Mouse (Mus musculus) limb, embryonic 14.5 days (tissue): ENCODE data around the gene Mc3r. TPM values are rescaled to one million over a fixed set of nuclear protein-coding genes. Genes with fewer than 3 reads are reported as not detected.

ENCODE experiments used
- ATAC-seq: fragments of 200-750 bp; cut with Nextera tagmentation; 2 replicates; pipeline ENCODE4 v1.8.0; 2017; ENCODE audit warnings: low read depth, moderate number of reproducible peaks, moderate TSS enrichment; ENCODE audit not compliant: low FRiP score
- DNase-seq: peaks from one replicate; pipeline ENCODE4 v3.0.0-alpha.2; 2015; ENCODE audit warnings: low spot score
- H3K27ac ChIP-seq: fragments of 300-500 bp; sonication (generic); replicated peaks from 2 replicates; pipeline ENCODE4 v1.5.1; 2014; ENCODE audit warnings: low read depth, mild to moderate bottlenecking, low read length, moderate library complexity, mixed read lengths
- H3K27me3 ChIP-seq: fragments of 300-500 bp; sonication (generic); 2 replicates; pipeline ENCODE4 v1.6.1; 2014; ENCODE audit warnings: low read length, mixed read lengths; ENCODE audit not compliant: control insufficient read depth, insufficient read depth
- H3K36me3 ChIP-seq: fragments of 300-500 bp; sonication (generic); 2 replicates; pipeline ENCODE4 v1.6.1; 2014; ENCODE audit warnings: mild to moderate bottlenecking, low read length, moderate library complexity, mixed read lengths; ENCODE audit not compliant: control insufficient read depth, insufficient read depth
- H3K4me1 ChIP-seq: fragments of 300-500 bp; sonication (generic); 2 replicates; pipeline ENCODE4 v1.6.1; 2014; ENCODE audit warnings: antibody characterized with exemption, low read length, mixed read lengths; ENCODE audit not compliant: control insufficient read depth, insufficient read depth
- H3K4me2 ChIP-seq: fragments of 300-500 bp; sonication (generic); replicated peaks from 2 replicates; pipeline ENCODE4 v1.6.1; 2014; ENCODE audit warnings: low read depth, mild to moderate bottlenecking, low read length, moderate library complexity; ENCODE audit not compliant: severe bottlenecking
- H3K4me3 ChIP-seq: fragments of 300-500 bp; sonication (generic); replicated peaks from 2 replicates; pipeline ENCODE4 v1.5.1; 2014; ENCODE audit warnings: low read length
- H3K9ac ChIP-seq: fragments of 300-500 bp; sonication (generic); 2 replicates; pipeline ENCODE4 v1.6.1; 2014; ENCODE audit warnings: mild to moderate bottlenecking, low read depth, low read length, moderate library complexity; ENCODE audit not compliant: severe bottlenecking
- H3K9me3 ChIP-seq: fragments of 300-500 bp; sonication (generic); 2 replicates; pipeline ENCODE4 v1.6.1; 2016; ENCODE audit warnings: low read length; ENCODE audit not compliant: control insufficient read depth
- POLR2A ChIP-seq: fragments of 200-500 bp; IDR thresholded peaks from 2 replicates; pipeline ENCODE4 v1.8.0; 2012; ENCODE audit warnings: inconsistent platforms, mild to moderate bottlenecking, moderate library complexity, borderline replicate concordance; ENCODE audit not compliant: insufficient read depth, insufficient read length; ENCODE audit errors: extremely low read depth
- WGBS: fragments of 180-500 bp; shearing (Covaris S2); extraction: QIAGEN DNeasy Blood & Tissue Kit; methylation state at CpG from one replicate; pipeline ENCODE4 v1.1.7; 2014; 5-methylcytosine and 5-hydroxymethylcytosine counted together
- polyA plus RNA-seq, 2 experiments: library from polyadenylated mRNA; depleted of rRNA in 1 of 2; stranded (reverse) in 1 of 2; unstranded in 1 of 2; fragments of >200 nt; fragmentation: Nextera tagmentation in 1 of 2; extraction: Ambion mirVana in 1 of 2; gene quantifications; 2 replicates each; pipeline versions ENCODE4 v1.2.1 to v1.2.3; 2012 to 2014

Mc3r gene
- polyA plus RNA-seq, 2 experiments: 0.18 TPM; not detected in 1

GRCm38 (mm10) chr2:172291025-172291424 is 42.7 kb downstream of the Mc3r start:
- TF ChIP-seq POLR2A: no peak
- Histone ChIP-seq H3K9ac (no peak overlapping the region), H3K4me3 (no peak overlapping the region), H3K27me3 (no peaks in the 10 kb centered on the region), H3K9me3 (no peaks in the 10 kb centered on the region), H3K4me2 (no peak overlapping the region), H3K4me1 (no peaks in the 10 kb centered on the region), H3K36me3 (no peaks in the 10 kb centered on the region), H3K27ac (no peak overlapping the region)
- 84% methylated on average over 7 of the region's 7 CpGs for WGBS
- ATAC-seq: no peak
- no peak for DNase-seq

DNA sequence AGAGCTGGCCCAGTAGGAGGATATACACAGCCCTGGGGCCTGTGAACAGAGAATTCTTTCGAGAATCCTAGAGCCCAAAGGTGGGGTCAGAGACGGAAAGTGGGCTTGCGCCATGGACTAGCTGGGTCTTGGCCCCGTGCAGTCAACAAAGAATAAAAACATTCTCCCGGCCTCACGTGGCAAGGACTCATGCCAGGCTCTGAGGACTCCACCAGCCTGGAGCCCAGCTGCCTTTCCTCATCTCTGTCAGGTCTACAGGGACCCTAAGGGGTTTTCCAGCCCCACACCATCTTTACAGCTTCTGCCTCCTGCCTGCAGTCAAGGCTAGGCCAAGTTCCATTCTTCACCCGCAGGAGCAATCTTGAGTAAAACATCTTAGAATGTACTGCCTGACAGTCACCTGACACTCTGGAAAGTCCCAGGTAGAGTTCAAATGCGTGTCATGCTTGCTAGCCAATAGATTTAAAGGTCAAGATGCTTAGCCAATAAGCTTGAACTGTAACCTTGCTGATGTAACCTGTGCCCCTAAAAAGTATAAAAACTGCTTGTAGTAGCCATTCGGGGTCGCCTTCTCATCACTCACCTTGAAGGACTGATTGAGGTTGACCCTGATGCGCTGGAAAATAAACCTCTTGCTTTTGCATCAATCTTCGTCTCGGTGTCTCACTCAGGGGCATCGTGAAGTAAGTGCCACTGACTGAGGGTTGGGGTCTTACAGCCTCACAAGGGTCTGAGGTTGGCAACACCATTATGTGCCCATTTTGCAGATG is 43.6 kb downstream of the Mc3r start:
- H3K4me1 ChIP-seq: no peaks in the 10 kb centered on the region
- no peak for TF ChIP-seq POLR2A
- no peak overlapping the region for H3K27ac ChIP-seq
- no peaks in the 10 kb centered on the region for H3K9me3 ChIP-seq
- DNase-seq: no peak
- no peaks in the 10 kb centered on the region for H3K27me3 ChIP-seq
- H3K9ac ChIP-seq: no peak overlapping the region
- no peak overlapping the region for H3K4me3 ChIP-seq
- WGBS: 84% methylated on average over 14 of the region's 14 CpGs
- H3K36me3 ChIP-seq: no peaks in the 10 kb centered on the region
- H3K4me2 ChIP-seq: no peak overlapping the region
- no peak for ATAC-seq

DNA sequence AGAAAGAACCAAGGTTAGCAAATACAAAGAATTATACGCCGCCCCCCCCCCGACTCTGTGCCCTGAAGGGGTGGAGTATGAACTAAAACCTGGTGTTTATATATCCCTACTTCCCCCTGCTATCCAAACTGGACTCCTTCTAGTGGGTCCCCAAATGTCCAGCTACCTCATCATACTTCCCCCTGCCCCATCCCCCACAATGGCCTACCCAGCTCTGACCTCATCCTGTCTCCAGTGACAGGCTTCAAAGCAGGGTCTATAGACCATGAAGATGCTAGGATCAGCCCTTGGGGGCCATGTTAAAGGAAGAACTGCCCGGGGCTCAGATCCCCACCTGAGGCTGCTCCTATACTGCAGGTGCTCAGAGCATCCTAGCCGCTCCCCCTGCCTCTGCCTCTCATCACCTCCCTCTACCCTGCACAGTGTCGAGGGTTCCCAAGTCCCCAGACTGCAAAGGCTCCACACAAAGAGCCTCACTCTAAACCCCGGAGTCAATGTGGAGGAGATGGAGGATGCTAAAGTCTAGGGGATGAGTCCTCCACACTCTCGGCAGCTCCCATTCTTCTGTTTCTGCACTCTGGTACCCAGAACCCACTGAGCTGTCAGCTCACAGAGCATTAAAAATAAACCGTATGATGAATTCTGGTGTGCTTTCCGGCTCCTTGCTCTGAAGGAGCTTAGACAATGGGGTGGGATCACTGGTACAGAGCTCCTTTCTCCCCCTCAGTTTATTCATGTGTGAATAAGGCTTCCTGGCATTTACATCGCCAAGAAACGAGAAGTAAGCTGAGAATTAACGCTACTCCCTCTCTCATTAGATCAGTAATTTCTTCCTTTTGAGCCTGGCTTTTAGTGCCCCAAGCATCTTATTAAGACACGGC is 44.5 kb downstream of the Mc3r start:
- H3K27me3 ChIP-seq: no peaks in the 10 kb centered on the region
- H3K9ac ChIP-seq: no peak overlapping the region
- no peak overlapping the region for H3K27ac ChIP-seq
- H3K4me1 ChIP-seq: no peaks in the 10 kb centered on the region
- ATAC-seq (no peak), DNase-seq (no peak)
- TF ChIP-seq POLR2A: no peak
- WGBS: 72% methylated on average over 14 of the region's 14 CpGs
- H3K4me3 ChIP-seq: no peak overlapping the region
- no peak overlapping the region for H3K4me2 ChIP-seq
- H3K9me3 ChIP-seq: no peaks in the 10 kb centered on the region
- no peaks in the 10 kb centered on the region for H3K36me3 ChIP-seq

DNA sequence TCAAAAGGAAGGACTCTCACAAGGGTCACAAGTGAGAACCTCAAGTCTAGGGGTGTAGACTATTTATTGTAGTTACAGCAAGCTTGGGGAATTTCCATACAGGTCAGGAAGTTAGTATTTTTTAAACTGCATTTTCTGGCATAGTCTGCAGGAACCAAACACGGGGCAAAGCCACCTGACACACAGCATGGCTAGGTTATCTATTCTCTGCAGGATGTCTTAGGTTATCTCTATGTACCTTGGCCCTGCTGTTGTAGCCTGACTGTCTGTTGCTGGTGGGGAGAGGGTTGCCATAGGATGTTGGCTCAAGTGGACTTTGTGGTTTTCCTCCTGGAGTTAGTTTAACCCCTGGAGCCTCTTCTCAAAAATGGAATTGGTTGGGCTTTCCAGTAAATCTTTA is 49.8 kb downstream of the Mc3r start:
- Histone ChIP-seq H3K4me1 (no peaks in the 10 kb centered on the region; the same call in 1 of the 2 replicates), H3K4me3 (no peak overlapping the region), H3K9ac (no peak overlapping the region), H3K4me2 (no peak overlapping the region), H3K36me3 (no peaks in the 10 kb centered on the region), H3K9me3 (no peaks in the 10 kb centered on the region), H3K27ac (no peak overlapping the region), H3K27me3 (no peaks in the 10 kb centered on the region)
- no peak for TF ChIP-seq POLR2A
- no peak for DNase-seq
- ATAC-seq: no peak
- WGBS: 62% methylated on average over 1 of the region's 1 CpGs

GRCm38 (mm10) chr2:172298542-172298941 is 50.2 kb downstream of the Mc3r start:
- no peaks in the 10 kb centered on the region; the same call in 1 of the 2 replicates for H3K4me1 ChIP-seq
- no peaks in the 10 kb centered on the region for H3K9me3 ChIP-seq
- 50% methylated on average over 1 of the region's 1 CpGs for WGBS
- no peak overlapping the region for H3K4me3 ChIP-seq
- H3K4me2 ChIP-seq: no peak overlapping the region
- DNase-seq (no peak), ATAC-seq (no peak)
- H3K27ac ChIP-seq: no peak overlapping the region
- no peaks in the 10 kb centered on the region for H3K36me3 ChIP-seq
- no peaks in the 10 kb centered on the region for H3K27me3 ChIP-seq
- no peak overlapping the region for H3K9ac ChIP-seq
- TF ChIP-seq POLR2A: no peak
